10 mouse cellular contexts compared by ENCODE assay signal in genomic region chr10:128275374-128275773, GRCm38 (mm10). TPM values are rescaled to one million over a fixed set of nuclear protein-coding genes. Genes with fewer than 3 reads are reported as not detected.
DNase-seq lines count a peak whose midpoint lies in the region; ATAC-seq and TF ChIP-seq lines count a peak whose summit lies in the region.
"Not testable (repeated sequence)": the region's sequence is repeated elsewhere in the genome, so short reads cannot be mapped to it uniquely, and the experiment has no call there.
"Had no signal": no experiment of that assay in that cellular context is flagged by ENCODE, and none has a peak within 500 bp of the region (broad histone marks: within the 10 kb centered on the region; RNA-seq: fewer than 3 reads in every experiment).

No protein-coding gene starts in this region.

- H3K4me2 ChIP-seq in lung, postnatal 0 days (replicated peaks; ENCODE audit: low read depth, low read length), result not testable (repeated sequence)

- ATAC-seq in lung, postnatal 0 days, result not testable (repeated sequence)

- not testable (repeated sequence) for H3K4me1 ChIP-seq in lung, postnatal 0 days (ENCODE audit: insufficient read depth, low read depth, low read length)

- not testable (repeated sequence) for H3K36me3 ChIP-seq in lung, postnatal 0 days (ENCODE audit: insufficient read depth, low read length)

- not testable (repeated sequence) for H3K27ac ChIP-seq in lung, postnatal 0 days (ENCODE audit: low read length)

- not testable (repeated sequence) for H3K4me3 ChIP-seq in lung, postnatal 0 days (ENCODE audit: low read depth, low read length)

- H3K9me3 ChIP-seq in lung, postnatal 0 days (ENCODE audit: low read length), result not testable (repeated sequence)

- H3K9ac ChIP-seq in lung, postnatal 0 days (replicated peaks; ENCODE audit: low read depth), result not testable (repeated sequence)

- WGBS in lung, postnatal 0 days, result 68% methylated on average over 1 of the region's 1 CpGs

- TF ChIP-seq CTCF in lung, postnatal 0 days (IDR thresholded peaks at IDR 0.05), result not testable (repeated sequence)

- not testable (repeated sequence) for H3K27me3 ChIP-seq in lung, postnatal 0 days (replicated peaks; ENCODE audit: insufficient read depth, low read length)

- not testable (repeated sequence) for TF ChIP-seq EP300 in lung, postnatal 0 days (IDR thresholded peaks at IDR 0.05)

- DNase-seq in MN1 (ENCODE audit: low spot score), result peak; percentile 68
- DNase-seq in cerebellum, adult 9-10 months, result peak; percentile 22
- DNase-seq in lung, postnatal 0 days (ENCODE audit: low spot score), result peak; percentile 55

RNA-seq across cellular contexts. Expression of gene Stat2, which starts 5.0 kb away (rescaled TPM):
- polyA plus RNA-seq in lung, postnatal 0 days (2015; fragmentation: Nextera tagmentation; extraction: Ambion mirVana), result 11.8 and 13.4 TPM in 2 replicates

RNA-seq across cellular contexts. Expression of gene Apof, which starts 6.9 kb away (rescaled TPM):
- polyA plus RNA-seq in lung, postnatal 0 days (2015; fragmentation: Nextera tagmentation; extraction: Ambion mirVana), result not detected in 2 replicates
- polyA plus RNA-seq: activated CD4-positive, CD25-positive, alpha-beta regulatory T cell, adult 4 months; brain, embryonic 14.5 days; C2C12; CD4-positive, CD25-positive, alpha-beta regulatory T cell, adult 4 months; cerebellum, adult 2 months; G1E had no signal

RNA-seq across cellular contexts. Expression of gene Apon, which starts 21.5 kb away (rescaled TPM):
- polyA plus RNA-seq in lung, postnatal 0 days (2015; fragmentation: Nextera tagmentation; extraction: Ambion mirVana), result not detected in 2 replicates
- polyA plus RNA-seq: activated CD4-positive, CD25-positive, alpha-beta regulatory T cell, adult 4 months; CD4-positive, CD25-positive, alpha-beta regulatory T cell, adult 4 months; cerebellum, adult 2 months; G1E had no signal

RNA-seq across cellular contexts. Expression of gene Il23a, which starts 23.2 kb away (rescaled TPM):
- polyA plus RNA-seq in lung, postnatal 0 days (2015; fragmentation: Nextera tagmentation; extraction: Ambion mirVana), result 0.30 and 0.32 TPM in 2 replicates
- polyA plus RNA-seq: activated CD4-positive, CD25-positive, alpha-beta regulatory T cell, adult 4 months; adrenal gland, adult 2 months; C2C12; CD4-positive, CD25-positive, alpha-beta regulatory T cell, adult 4 months had no signal

RNA-seq across cellular contexts. Expression of gene Pan2, which starts 27.8 kb away (rescaled TPM):
- 19.0 and 20.2 TPM in 2 replicates for polyA plus RNA-seq in lung, postnatal 0 days (2015; fragmentation: Nextera tagmentation; extraction: Ambion mirVana)
